Mouse (Mus musculus): ENCODE measurements around the gene Abcg5.

Gene Abcg5

GRCm38 (mm10) chr17:84682734-84683717 lies at the start of gene Abcg5:
Abcg5 (minus strand) TSS chr17:84683011.
- no peak for DNase-seq (ENCODE audit: low spot score)

GRCm38 (mm10) chr17:84732612-84733011 lies 49.8 kb upstream of the Abcg5 start:
- DNase-seq (ENCODE audit: low spot score) = no peak

DNA sequence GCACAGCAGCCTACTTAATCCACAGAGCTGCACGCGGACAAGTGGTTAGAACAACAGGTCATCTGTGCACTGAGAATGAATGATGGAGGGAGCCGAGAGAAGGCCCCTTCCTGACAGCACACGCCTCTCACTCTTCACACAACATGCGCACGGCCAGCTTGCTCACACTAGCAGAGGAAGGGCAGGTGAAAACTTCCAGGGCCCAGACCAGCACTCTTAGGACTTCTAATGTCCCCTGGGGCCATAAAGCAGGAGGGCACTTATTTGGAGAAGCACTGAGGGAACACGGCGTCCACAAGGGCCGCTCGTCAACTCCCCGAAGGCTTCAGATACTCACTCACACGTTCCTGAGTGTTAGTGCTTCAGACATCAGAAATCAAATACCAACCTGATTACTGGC lies 48.5 kb upstream of the Abcg5 start:
- no peak for DNase-seq (ENCODE audit: low spot score)

DNA sequence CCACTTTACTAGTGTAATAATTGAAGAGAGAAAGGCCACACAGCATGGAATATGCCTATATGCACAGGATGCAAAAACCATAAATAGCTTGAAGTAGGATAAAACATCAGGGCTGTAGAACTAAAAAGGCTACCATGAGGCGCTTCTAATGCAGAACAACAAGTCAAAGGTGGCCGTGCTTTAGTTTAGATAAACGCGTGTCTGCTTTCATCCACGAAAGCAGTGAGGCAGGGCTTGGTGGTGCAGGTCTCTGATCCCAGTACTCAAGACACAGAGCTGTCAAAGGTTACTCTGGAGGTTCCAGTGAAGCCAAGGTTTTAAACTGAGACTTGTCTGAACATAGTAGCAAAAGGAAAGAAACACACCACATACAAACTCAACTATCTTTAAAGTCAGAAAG lies 46.3 kb upstream of the Abcg5 start:
- no peak for DNase-seq (ENCODE audit: low spot score)

DNA sequence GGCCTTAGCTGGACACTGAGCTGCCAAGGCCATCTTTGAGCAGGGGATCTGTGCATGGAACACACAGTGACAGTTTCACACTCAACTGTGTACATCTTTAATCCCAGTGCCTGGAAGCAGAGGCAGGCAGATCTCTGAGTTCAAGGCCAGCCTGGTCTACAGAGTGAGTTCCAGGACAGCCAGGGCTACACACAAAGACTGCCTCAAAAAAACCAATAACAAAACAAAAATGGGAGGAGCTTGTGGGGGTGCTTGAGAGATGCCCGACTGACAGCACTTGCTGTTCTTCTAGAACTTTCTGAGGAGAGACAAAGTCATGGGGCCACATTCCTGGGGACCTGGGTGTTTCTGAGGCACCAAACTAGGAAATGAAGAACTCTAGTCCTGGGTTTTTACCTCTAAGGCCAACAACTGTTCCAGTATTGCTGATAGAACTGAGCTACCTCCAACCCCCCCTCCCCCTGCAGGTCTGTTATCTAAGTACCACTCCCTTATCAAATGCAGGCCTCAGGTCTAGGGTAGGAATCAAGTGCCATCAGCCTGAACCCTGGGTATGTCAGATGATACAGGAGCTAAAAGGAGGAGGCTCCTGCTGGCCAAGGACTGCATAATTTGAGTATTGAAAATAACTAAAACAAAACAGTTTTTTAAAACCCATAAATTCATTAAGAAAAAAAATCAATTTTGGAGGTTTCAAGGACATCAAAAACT lies 45.5 kb upstream of the Abcg5 start:
- no peak for DNase-seq (ENCODE audit: low spot score)

DNA sequence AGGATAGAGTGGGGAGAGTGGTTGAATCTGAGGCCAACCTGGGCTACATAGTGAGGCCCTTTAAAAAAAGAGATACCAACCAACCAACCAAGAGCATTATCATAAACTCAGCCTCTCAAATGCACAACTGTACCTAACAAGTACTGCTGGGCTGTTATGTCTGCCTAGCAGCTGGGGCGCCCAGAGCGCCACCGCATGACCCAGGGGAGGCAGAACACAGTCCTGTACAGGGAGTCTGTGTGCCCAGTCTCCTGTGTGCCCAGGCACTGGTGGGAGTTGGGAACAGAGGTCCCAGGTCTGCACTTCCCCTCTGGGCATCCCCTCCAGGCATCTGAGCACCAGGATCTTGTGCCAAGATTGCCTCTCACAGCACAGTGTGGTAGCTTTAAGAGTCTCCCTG lies 42.4 kb upstream of the Abcg5 start:
- no peak for DNase-seq (ENCODE audit: low spot score)

- DNase-seq (ENCODE audit: low spot score) = no peak
Measured at GRCm38 (mm10) chr17:84724028-84724427, 41.2 kb upstream of the Abcg5 start.

GRCm38 (mm10) chr17:84719105-84719504 lies 36.3 kb upstream of the Abcg5 start:
- DNase-seq (ENCODE audit: low spot score) = no peak

DNA sequence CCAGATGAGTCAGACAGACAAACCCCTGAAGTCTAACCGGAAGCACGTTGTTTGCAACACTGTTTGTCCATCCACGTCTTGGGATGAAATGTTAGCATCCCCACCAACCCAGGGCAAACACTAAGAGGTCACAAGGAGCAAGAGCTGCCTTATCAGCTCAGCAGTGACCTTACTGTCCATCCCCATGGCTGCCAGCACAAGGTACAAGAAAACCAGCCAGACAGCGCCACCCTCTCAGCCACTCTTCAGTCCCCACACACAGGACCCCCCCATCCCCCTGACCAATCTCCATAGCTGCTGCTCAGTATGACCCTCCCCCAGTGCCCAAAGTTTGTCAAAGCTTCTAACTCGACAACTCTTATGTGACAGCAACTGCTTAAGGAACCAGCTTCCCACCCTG lies 34.6 kb upstream of the Abcg5 start:
- no peak for DNase-seq (ENCODE audit: low spot score)

- DNase-seq (ENCODE audit: low spot score) = no peak
Measured at GRCm38 (mm10) chr17:84716252-84716872, 33.6 kb upstream of the Abcg5 start.

DNA sequence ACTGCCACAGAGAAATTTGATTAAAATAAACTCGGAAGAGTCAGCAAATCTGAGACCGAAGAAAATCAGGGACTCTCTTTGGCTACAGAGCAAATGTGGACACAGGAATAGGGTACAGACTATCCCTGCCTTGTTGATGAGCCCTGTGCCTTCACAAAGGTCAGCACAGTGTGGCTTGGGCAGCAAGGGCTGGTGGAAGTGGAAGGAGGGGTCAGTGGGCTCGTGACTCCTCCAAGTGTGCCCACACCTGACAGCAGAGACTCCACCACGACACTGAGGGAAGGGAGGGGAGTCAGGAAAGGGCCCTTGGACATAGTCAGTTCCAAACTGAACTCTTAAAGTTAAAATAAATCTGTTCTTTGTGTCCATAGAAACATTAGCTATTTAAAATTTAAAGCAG lies 32.1 kb upstream of the Abcg5 start:
- no peak for DNase-seq (ENCODE audit: low spot score)

GRCm38 (mm10) chr17:84713563-84714164 lies 30.9 kb upstream of the Abcg5 start:
- DNase-seq (ENCODE audit: low spot score) = peak; percentile 35

- peak; percentile 45 for DNase-seq (ENCODE audit: low spot score)
Measured at GRCm38 (mm10) chr17:84709403-84709851, 26.6 kb upstream of the Abcg5 start.

DNA sequence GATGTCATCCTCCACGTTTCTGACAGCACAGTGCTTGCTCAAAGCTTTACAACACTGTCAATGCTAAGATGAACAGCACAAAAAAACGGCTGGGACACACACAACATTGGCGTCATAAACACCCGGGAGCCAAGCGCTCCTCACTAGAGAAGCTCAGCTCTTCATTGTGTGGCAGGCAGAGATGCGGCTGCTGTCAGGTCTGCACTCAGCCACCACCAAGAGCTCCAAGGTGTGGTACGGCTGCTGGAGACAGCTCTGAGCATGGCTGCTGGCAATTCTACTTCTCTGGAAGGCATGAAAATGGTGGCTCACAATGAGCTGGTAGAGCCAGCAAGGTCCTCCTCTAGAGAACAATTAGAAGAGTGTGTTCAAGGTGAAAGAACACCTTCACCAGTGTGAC lies 26.0 kb upstream of the Abcg5 start:
- DNase-seq (ENCODE audit: low spot score) = no peak

DNA sequence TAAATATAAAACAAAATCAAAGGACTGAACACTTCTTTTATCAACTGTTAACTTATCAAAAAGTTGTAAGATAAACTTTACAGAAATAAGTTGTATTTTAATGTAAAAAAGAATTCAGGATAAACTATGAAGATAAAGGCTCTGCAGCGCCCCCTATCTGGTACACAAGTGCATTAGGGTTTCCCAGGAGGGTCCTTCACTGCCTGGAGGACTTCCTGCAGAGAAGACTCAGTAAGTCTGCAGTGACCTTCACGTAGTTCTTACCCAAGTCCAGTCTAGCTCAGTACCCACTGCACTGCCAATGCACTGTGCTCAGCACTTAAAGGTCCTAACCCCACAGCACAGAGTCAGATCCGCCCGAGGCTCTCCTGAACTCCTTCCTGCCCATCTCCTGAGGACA lies 24.6 kb upstream of the Abcg5 start:
- DNase-seq (ENCODE audit: low spot score) = no peak

GRCm38 (mm10) chr17:84698727-84699126 lies 15.9 kb upstream of the Abcg5 start:
- peak; percentile 75 for DNase-seq (ENCODE audit: low spot score)

DNA sequence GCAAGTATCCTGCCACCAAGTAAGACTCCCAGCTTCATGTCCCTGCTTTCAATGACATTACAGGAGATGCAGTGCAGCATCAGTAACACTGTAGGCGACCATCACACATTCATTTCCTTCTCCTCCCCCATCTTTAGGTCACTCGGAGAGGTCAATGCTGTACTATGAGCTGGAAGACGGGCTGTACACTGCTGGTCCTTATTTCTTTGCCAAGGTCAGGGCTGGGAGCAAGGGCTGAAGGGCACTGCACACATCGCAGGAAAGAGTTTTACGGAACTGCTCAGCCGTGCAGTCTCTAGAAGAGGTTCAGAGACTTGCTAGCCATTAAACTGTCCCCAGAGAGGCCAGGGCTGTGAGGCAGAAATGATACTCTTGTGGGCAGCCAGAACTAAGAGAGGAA lies 13.7 kb upstream of the Abcg5 start:
- DNase-seq (ENCODE audit: low spot score) = no peak

- no peak for DNase-seq (ENCODE audit: low spot score)
Measured at GRCm38 (mm10) chr17:84693741-84694140, 10.9 kb upstream of the Abcg5 start.

GRCm38 (mm10) chr17:84690111-84690510 lies 7.3 kb upstream of the Abcg5 start:
- DNase-seq (ENCODE audit: low spot score) = no peak

GRCm38 (mm10) chr17:84689316-84689715 lies 6.5 kb upstream of the Abcg5 start:
- no peak for DNase-seq (ENCODE audit: low spot score)

- no peak for DNase-seq (ENCODE audit: low spot score)
Measured at GRCm38 (mm10) chr17:84688834-84689233, 6.0 kb upstream of the Abcg5 start.

DNA sequence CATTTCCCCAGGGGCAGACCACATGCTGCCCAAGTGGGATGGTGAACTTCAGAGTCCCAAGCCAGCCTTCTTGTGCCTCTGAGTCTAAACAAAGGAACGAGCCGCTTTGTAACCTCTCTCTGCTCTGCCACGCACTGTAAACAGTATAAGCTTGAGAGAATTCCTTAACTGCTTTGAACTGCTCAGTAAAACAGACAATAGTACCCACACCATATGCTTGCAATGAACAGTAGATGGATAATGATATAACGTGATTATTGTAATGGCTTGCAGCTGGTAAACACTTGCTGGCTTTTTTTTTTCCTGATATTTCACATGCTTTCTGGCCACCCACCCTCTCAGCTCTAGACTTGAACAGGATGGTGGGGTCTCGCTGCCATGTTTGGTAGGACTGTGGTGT lies 5.2 kb upstream of the Abcg5 start:
- no peak for DNase-seq (ENCODE audit: low spot score)
